Mouse (Mus musculus): ENCODE data around the gene Gtsf2.

Gtsf2 gene

GRCm38 (mm10) chr15:103393577-103393976 lies 54.7 kb downstream of the Gtsf2 start:
- no peak for DNase-seq (ENCODE audit: low spot score in 2 of 2)
